Mouse (Mus musculus) left cerebral cortex, adult 2 months (tissue): Measurements from ENCODE around the gene Cbx8. TPM values are rescaled to one million over a fixed set of nuclear protein-coding genes. Genes with fewer than 3 reads are reported as not detected.

Experiments used
- DNase-seq, 2 experiments: peaks; one replicate each; pipeline ENCODE4 v3.0.0; 2021 to 2022; ENCODE audit warnings: low spot score in 2 of 2, mixed read lengths in 1 of 2; ENCODE audit errors: extremely low spot score in 1 of 2
- H3K27ac ChIP-seq: fragments of 200-600 bp; 2 replicates; pipeline ENCODE4 v1.8.1; 2022
- H3K4me3 ChIP-seq: fragments of 200-600 bp; 2 replicates; pipeline ENCODE4 v1.8.1; 2022
- CTCF ChIP-seq: fragments of 200-600 bp; IDR thresholded peaks from 2 replicates; pipeline ENCODE4 v1.8.1; 2022; ENCODE audit warnings: antibody characterized with exemption, mild to moderate bottlenecking, moderate library complexity
- intact Hi-C: fragments of 180-260 bp; cut with DNase I; formaldehyde crosslinking; loops from one replicate; pipeline ENCODE4 v1.15.1; 2025
- total RNA-seq, 2 experiments: library from RNA; stranded (reverse); gene quantifications; 2 replicates each; pipeline ENCODE4 v1.2.3; 2021

Gene Cbx8
- total RNA-seq, 2 experiments from 2014 or later: 11.1 to 11.2 TPM

GRCm38 (mm10) chr11:119022068-119022894 lies 18.5 kb downstream of the Cbx8 start:
- H3K27ac ChIP-seq: no peak overlapping the region
- peak; percentile 69 for TF ChIP-seq CTCF
- intact Hi-C loops: loop anchor here (1.0 to 2.0 kb wide), 2 partner anchors 19 to 23 kb away; no protein-coding TSS in a partner anchor
- no peak for DNase-seq
- peak overlapping the region; percentile 82 for H3K4me3 ChIP-seq

GRCm38 (mm10) chr11:119021180-119021579 lies 19.6 kb downstream of the Cbx8 start:
- H3K27ac ChIP-seq: no peak overlapping the region
- DNase-seq: no peak
- H3K4me3 ChIP-seq: no peak overlapping the region
- no peak for TF ChIP-seq CTCF
- intact Hi-C loops: no loop called here

GRCm38 (mm10) chr11:119017506-119017905 lies 23.3 kb downstream of the Cbx8 start:
- intact Hi-C loops: no loop called here
- Histone ChIP-seq H3K4me3 (no peak overlapping the region), H3K27ac (no peak overlapping the region)
- DNase-seq: no peak
- TF ChIP-seq CTCF: no peak

- intact Hi-C loops: no loop called here
- Histone ChIP-seq H3K27ac (no peak overlapping the region), H3K4me3 (no peak overlapping the region)
- DNase-seq: no peak
- TF ChIP-seq CTCF: no peak
Measured at GRCm38 (mm10) chr11:119014455-119014854, 26.3 kb downstream of the Cbx8 start.

- Histone ChIP-seq H3K27ac (no peak overlapping the region), H3K4me3 (0 out of 2 replicates have a peak overlapping the region, but pooled peaks have one; percentile 3)
- no peak for DNase-seq
- intact Hi-C loops: no loop called here
- no peak for TF ChIP-seq CTCF
Measured at GRCm38 (mm10) chr11:119007461-119008456, 33.0 kb downstream of the Cbx8 start.

GRCm38 (mm10) chr11:119006462-119006861 lies 34.3 kb downstream of the Cbx8 start:
- TF ChIP-seq CTCF: peak; percentile 18
- DNase-seq: no peak
- intact Hi-C loops: no loop called here
- no peak overlapping the region for H3K27ac ChIP-seq
- no peak overlapping the region for H3K4me3 ChIP-seq

- no peak for TF ChIP-seq CTCF
- no peak overlapping the region for H3K4me3 ChIP-seq
- no peak overlapping the region for H3K27ac ChIP-seq
- intact Hi-C loops: no loop called here
- DNase-seq: no peak
Measured at GRCm38 (mm10) chr11:119005547-119006275, 35.1 kb downstream of the Cbx8 start.

- DNase-seq: no peak
- no peak overlapping the region for H3K4me3 ChIP-seq
- intact Hi-C loops: no loop called here
- no peak for TF ChIP-seq CTCF
- no peak overlapping the region for H3K27ac ChIP-seq
Measured at GRCm38 (mm10) chr11:119001493-119002128, 39.2 kb downstream of the Cbx8 start.

GRCm38 (mm10) chr11:119000877-119001276 lies 39.9 kb downstream of the Cbx8 start:
- no peak for DNase-seq
- intact Hi-C loops: no loop called here
- no peak overlapping the region for H3K4me3 ChIP-seq
- no peak overlapping the region for H3K27ac ChIP-seq
- no peak; the same call in 1 of the 2 replicates for TF ChIP-seq CTCF

GRCm38 (mm10) chr11:118999361-118999804 lies 41.4 kb downstream of the Cbx8 start:
- intact Hi-C loops: loop anchor here (2.0 kb wide), 2 partner anchors 23 to 191 kb away; partner anchors contain the start of gene Cbx2
- H3K4me3 ChIP-seq: peak overlapping the region; percentile 31
- no peak for TF ChIP-seq CTCF
- peak; percentile 40 to 45 for DNase-seq
- H3K27ac ChIP-seq: no peak overlapping the region
